Mouse (Mus musculus): ENCODE results near the gene Spop. TPM values are rescaled to one million over a fixed set of nuclear protein-coding genes. Genes with fewer than 3 reads are reported as not detected.

Gene Spop
- polyA plus RNA-seq, 1 experiment from 2014 or later, result 96.0 TPM

GRCm38 (mm10) chr11:95412615-95413014 is 1.3 kb upstream of the Spop start:
- no peak overlapping the region for H3K4me2 ChIP-seq (replicated peaks; ENCODE audit: low read depth)
- H3K4me3 ChIP-seq (ENCODE audit: low read depth, low read length), result no peak overlapping the region
- no peak overlapping the region for H3K27ac ChIP-seq (replicated peaks)
- H3K9me3 ChIP-seq (ENCODE audit: control insufficient read depth, low read length), result no peaks in the 10 kb centered on the region
- no peaks in the 10 kb centered on the region for H3K27me3 ChIP-seq (ENCODE audit: control insufficient read depth, insufficient read depth, low read length)
- DNase-seq (ENCODE audit: low spot score) (no peak), ATAC-seq (ENCODE audit: low FRiP score, low TSS enrichment) (no peak)
- WGBS, result 68% methylated on average over 3 of the region's 3 CpGs
- peaks cover 3% of the 10 kb centered on the region; the same call in 1 of the 2 replicates for H3K4me1 ChIP-seq (replicated peaks; ENCODE audit: control insufficient read depth, insufficient read depth)
- H3K9ac ChIP-seq (ENCODE audit: low read length), result no peak overlapping the region
- no peaks in the 10 kb centered on the region for H3K36me3 ChIP-seq (ENCODE audit: control insufficient read depth, insufficient read depth, low read length)
- TF ChIP-seq EP300 (optimal IDR thresholded peaks at IDR 0.05) (no peak), CTCF (IDR thresholded peaks at IDR 0.05; ENCODE audit: low read depth) (no peak)

- H3K4me3 ChIP-seq (ENCODE audit: low read depth, low read length), result peak overlapping the region; percentile 58
- H3K27ac ChIP-seq (replicated peaks), result peak overlapping the region; percentile 93
- under 1% methylated on average over 28 of the region's 28 CpGs for WGBS
- H3K9me3 ChIP-seq (ENCODE audit: control insufficient read depth, low read length), result no peaks in the 10 kb centered on the region
- H3K4me2 ChIP-seq (replicated peaks; ENCODE audit: low read depth), result peak overlapping the region; percentile 69
- H3K4me1 ChIP-seq (replicated peaks; ENCODE audit: control insufficient read depth, insufficient read depth), result peaks cover 3% of the 10 kb centered on the region; the same call in 1 of the 2 replicates
- no peaks in the 10 kb centered on the region for H3K27me3 ChIP-seq (ENCODE audit: control insufficient read depth, insufficient read depth, low read length)
- H3K36me3 ChIP-seq (ENCODE audit: control insufficient read depth, insufficient read depth, low read length), result no peaks in the 10 kb centered on the region
- peak; percentile 95 for DNase-seq (ENCODE audit: low spot score)
- peak overlapping the region; percentile 68 for H3K9ac ChIP-seq (ENCODE audit: low read length)
- ATAC-seq (ENCODE audit: low FRiP score, low TSS enrichment), result peak; percentile 85
- TF ChIP-seq EP300 (optimal IDR thresholded peaks at IDR 0.05), result no peak
- peak; percentile 70 for TF ChIP-seq CTCF (IDR thresholded peaks at IDR 0.05; ENCODE audit: low read depth)
These were observed 769 bp downstream of the Spop start for GRCm38 (mm10) chr11:95414536-95415161.

GRCm38 (mm10) chr11:95415931-95416330 is 2.1 kb downstream of the Spop start:
- peak overlapping the region; percentile 69; the same call in 1 of the 2 replicates for H3K4me2 ChIP-seq (replicated peaks; ENCODE audit: low read depth)
- peaks cover 3% of the 10 kb centered on the region; the same call in 1 of the 2 replicates for H3K4me1 ChIP-seq (replicated peaks; ENCODE audit: control insufficient read depth, insufficient read depth)
- H3K27ac ChIP-seq (replicated peaks), result no peak overlapping the region
- no peaks in the 10 kb centered on the region for H3K36me3 ChIP-seq (ENCODE audit: control insufficient read depth, insufficient read depth, low read length)
- H3K9me3 ChIP-seq (ENCODE audit: control insufficient read depth, low read length), result no peaks in the 10 kb centered on the region
- no peak for ATAC-seq (ENCODE audit: low FRiP score, low TSS enrichment)
- no peak for TF ChIP-seq EP300 (optimal IDR thresholded peaks at IDR 0.05)
- no peak for TF ChIP-seq CTCF (IDR thresholded peaks at IDR 0.05; ENCODE audit: low read depth)
- DNase-seq (ENCODE audit: low spot score), result no peak
- H3K4me3 ChIP-seq (ENCODE audit: low read depth, low read length), result no peak overlapping the region
- no peak overlapping the region for H3K9ac ChIP-seq (ENCODE audit: low read length)
- no peaks in the 10 kb centered on the region for H3K27me3 ChIP-seq (ENCODE audit: control insufficient read depth, insufficient read depth, low read length)

- no peaks in the 10 kb centered on the region for H3K27me3 ChIP-seq (ENCODE audit: control insufficient read depth, insufficient read depth, low read length)
- no peak for TF ChIP-seq CTCF (IDR thresholded peaks at IDR 0.05; ENCODE audit: low read depth)
- DNase-seq (ENCODE audit: low spot score) (no peak), ATAC-seq (ENCODE audit: low FRiP score, low TSS enrichment) (no peak)
- no peak overlapping the region for H3K4me3 ChIP-seq (ENCODE audit: low read depth, low read length)
- no peak overlapping the region for H3K9ac ChIP-seq (ENCODE audit: low read length)
- H3K4me1 ChIP-seq (replicated peaks; ENCODE audit: control insufficient read depth, insufficient read depth), result peaks cover 3% of the 10 kb centered on the region; the same call in 1 of the 2 replicates
- H3K9me3 ChIP-seq (ENCODE audit: control insufficient read depth, low read length), result no peaks in the 10 kb centered on the region
- no peak overlapping the region for H3K4me2 ChIP-seq (replicated peaks; ENCODE audit: low read depth)
- 79% methylated on average over 5 of the region's 5 CpGs for WGBS
- no peak overlapping the region for H3K27ac ChIP-seq (replicated peaks)
- H3K36me3 ChIP-seq (ENCODE audit: control insufficient read depth, insufficient read depth, low read length), result no peaks in the 10 kb centered on the region
These were observed 3.5 kb downstream of the Spop start for GRCm38 (mm10) chr11:95417341-95417740.

GRCm38 (mm10) chr11:95420880-95421435 is 7.1 kb downstream of the Spop start:
- 76% methylated on average over 2 of the region's 2 CpGs for WGBS

GRCm38 (mm10) chr11:95423505-95423904 is 9.6 kb downstream of the Spop start:
- no peaks in the 10 kb centered on the region for H3K9me3 ChIP-seq (ENCODE audit: control insufficient read depth, low read length)
- DNase-seq (ENCODE audit: low spot score), result no peak

More at GRCm38 (mm10) chr11:95420880-95421435, 7.1 kb downstream of the Spop start:
- TF ChIP-seq CTCF (IDR thresholded peaks at IDR 0.05; ENCODE audit: low read depth) (no peak), EP300 (optimal IDR thresholded peaks at IDR 0.05) (no peak)
- Histone ChIP-seq H3K4me2 (replicated peaks; ENCODE audit: low read depth) (no peak overlapping the region), H3K27me3 (ENCODE audit: control insufficient read depth, insufficient read depth, low read length) (no peaks in the 10 kb centered on the region), H3K27ac (replicated peaks) (no peak overlapping the region), H3K36me3 (ENCODE audit: control insufficient read depth, insufficient read depth, low read length) (no peaks in the 10 kb centered on the region), H3K4me3 (ENCODE audit: low read depth, low read length) (no peak overlapping the region), H3K4me1 (replicated peaks; ENCODE audit: control insufficient read depth, insufficient read depth) (no peaks in the 10 kb centered on the region; the same call in 1 of the 2 replicates), H3K9ac (ENCODE audit: low read length) (no peak overlapping the region), H3K9me3 (ENCODE audit: control insufficient read depth, low read length) (no peaks in the 10 kb centered on the region)
- DNase-seq (ENCODE audit: low spot score) (no peak), ATAC-seq (ENCODE audit: low FRiP score, low TSS enrichment) (no peak)

More at GRCm38 (mm10) chr11:95423505-95423904, 9.6 kb downstream of the Spop start:
- Histone ChIP-seq H3K27me3 (ENCODE audit: control insufficient read depth, insufficient read depth, low read length) (no peaks in the 10 kb centered on the region), H3K4me3 (ENCODE audit: low read depth, low read length) (no peak overlapping the region), H3K27ac (replicated peaks) (no peak overlapping the region), H3K4me1 (replicated peaks; ENCODE audit: control insufficient read depth, insufficient read depth) (no peaks in the 10 kb centered on the region), H3K4me2 (replicated peaks; ENCODE audit: low read depth) (no peak overlapping the region), H3K9ac (ENCODE audit: low read length) (no peak overlapping the region), H3K36me3 (ENCODE audit: control insufficient read depth, insufficient read depth, low read length) (no peaks in the 10 kb centered on the region)
- ATAC-seq (ENCODE audit: low FRiP score, low TSS enrichment), result no peak
- TF ChIP-seq CTCF (IDR thresholded peaks at IDR 0.05; ENCODE audit: low read depth) (peak; percentile 56), EP300 (optimal IDR thresholded peaks at IDR 0.05) (no peak)
- WGBS, result 81% methylated on average over 3 of the region's 3 CpGs
